Mouse (Mus musculus): ENCODE data around the gene Abr. TPM values are rescaled to one million over a fixed set of nuclear protein-coding genes. Genes with fewer than 3 reads are reported as not detected.

The Abr gene
- polyA plus RNA-seq, 1 experiment from 2014 or later, result 93.5 TPM

GRCm38 (mm10) chr11:76618134-76618533, 4.0 kb downstream of the Abr start:
- H3K4me2 ChIP-seq (replicated peaks), result no peak overlapping the region
- WGBS, result 89% methylated on average over 6 of the region's 6 CpGs
- H3K27me3 ChIP-seq, result peaks cover 37% of the 10 kb centered on the region
- H3K36me3 ChIP-seq, result no peaks in the 10 kb centered on the region
- H3K4me1 ChIP-seq (replicated peaks), result peaks cover 26% of the 10 kb centered on the region
- no peak for ATAC-seq
- no peak overlapping the region for H3K27ac ChIP-seq
- H3K9ac ChIP-seq (replicated peaks), result no peak overlapping the region
- no peaks in the 10 kb centered on the region for H3K9me3 ChIP-seq
- H3K4me3 ChIP-seq (replicated peaks), result no peak overlapping the region

- ATAC-seq, result no peak
- Histone ChIP-seq H3K4me2 (replicated peaks) (no peak overlapping the region), H3K27me3 (0 out of 2 replicates have a peak, but pooled peaks cover 7% of the 10 kb centered on the region), H3K9ac (replicated peaks) (no peak overlapping the region), H3K9me3 (no peaks in the 10 kb centered on the region), H3K4me3 (replicated peaks) (no peak overlapping the region), H3K4me1 (replicated peaks) (peaks cover 17% of the 10 kb centered on the region), H3K36me3 (no peaks in the 10 kb centered on the region), H3K27ac (no peak overlapping the region)
- 49% methylated on average over 2 of the region's 2 CpGs for WGBS
Observed at GRCm38 (mm10) chr11:76614246-76614645, 7.9 kb downstream of the Abr start.

- peak overlapping the region; percentile 63 for H3K9ac ChIP-seq (replicated peaks)
- H3K36me3 ChIP-seq, result no peaks in the 10 kb centered on the region
- H3K4me2 ChIP-seq (replicated peaks), result peak overlapping the region; percentile 65
- H3K4me3 ChIP-seq (replicated peaks), result peak overlapping the region; percentile 44
- peaks cover 17% of the 10 kb centered on the region for H3K4me1 ChIP-seq (replicated peaks)
- 1% methylated on average over 19 of the region's 19 CpGs for WGBS
- H3K9me3 ChIP-seq, result no peaks in the 10 kb centered on the region
- 0 out of 2 replicates have a peak, but pooled peaks cover 6% of the 10 kb centered on the region for H3K27me3 ChIP-seq
- H3K27ac ChIP-seq, result peak overlapping the region; percentile 79
- peak; percentile 67 for ATAC-seq
Observed at GRCm38 (mm10) chr11:76612638-76613104, 9.4 kb downstream of the Abr start.

- no peaks in the 10 kb centered on the region for H3K36me3 ChIP-seq
- no peak overlapping the region for H3K27ac ChIP-seq
- 0 out of 2 replicates have a peak, but pooled peaks cover 3% of the 10 kb centered on the region for H3K27me3 ChIP-seq
- ATAC-seq, result no peak
- H3K9ac ChIP-seq (replicated peaks), result no peak overlapping the region
- H3K4me1 ChIP-seq (replicated peaks), result peaks cover 27% of the 10 kb centered on the region
- no peak overlapping the region for H3K4me3 ChIP-seq (replicated peaks)
- no peak overlapping the region for H3K4me2 ChIP-seq (replicated peaks)
- H3K9me3 ChIP-seq, result no peaks in the 10 kb centered on the region
Observed at GRCm38 (mm10) chr11:76610948-76611347, 11.2 kb downstream of the Abr start.

GRCm38 (mm10) chr11:76606521-76606920, 15.6 kb downstream of the Abr start:
- H3K9ac ChIP-seq (replicated peaks), result no peak overlapping the region
- H3K4me2 ChIP-seq (replicated peaks), result no peak overlapping the region
- no peaks in the 10 kb centered on the region for H3K36me3 ChIP-seq
- H3K9me3 ChIP-seq, result no peaks in the 10 kb centered on the region
- ATAC-seq, result peak; percentile 69; the same call in 1 of the 2 replicates
- H3K27me3 ChIP-seq, result no peaks in the 10 kb centered on the region
- peak overlapping the region; percentile 54 for H3K27ac ChIP-seq
- H3K4me1 ChIP-seq (replicated peaks), result peaks cover 9% of the 10 kb centered on the region
- H3K4me3 ChIP-seq (replicated peaks), result no peak overlapping the region
- WGBS, result 12% methylated on average over 9 of the region's 9 CpGs

- no peaks in the 10 kb centered on the region for H3K27me3 ChIP-seq
- H3K4me1 ChIP-seq (replicated peaks), result no peaks in the 10 kb centered on the region
- no peak overlapping the region for H3K27ac ChIP-seq
- 28% methylated on average over 2 of the region's 2 CpGs for WGBS
- ATAC-seq, result no peak
- no peak overlapping the region for H3K4me2 ChIP-seq (replicated peaks)
- no peaks in the 10 kb centered on the region for H3K36me3 ChIP-seq
- H3K4me3 ChIP-seq (replicated peaks), result no peak overlapping the region
- no peak overlapping the region for H3K9ac ChIP-seq (replicated peaks)
- no peaks in the 10 kb centered on the region for H3K9me3 ChIP-seq
Observed at GRCm38 (mm10) chr11:76599219-76599618, 22.9 kb downstream of the Abr start.

- WGBS, result 80% methylated on average over 5 of the region's 5 CpGs
- Histone ChIP-seq H3K27me3 (no peaks in the 10 kb centered on the region), H3K9ac (replicated peaks) (no peak overlapping the region), H3K4me1 (replicated peaks) (peaks cover 4% of the 10 kb centered on the region), H3K4me2 (replicated peaks) (no peak overlapping the region), H3K4me3 (replicated peaks) (no peak overlapping the region), H3K27ac (no peak overlapping the region), H3K9me3 (no peaks in the 10 kb centered on the region), H3K36me3 (no peaks in the 10 kb centered on the region)
- ATAC-seq, result no peak
Observed at GRCm38 (mm10) chr11:76598757-76599156, 23.4 kb downstream of the Abr start.

- no peak for ATAC-seq
- 61% methylated on average over 4 of the region's 4 CpGs for whole genome bisulfite sequencing
- H3K9ac ChIP-seq (replicated peaks), result no peak overlapping the region
- H3K4me3 ChIP-seq (replicated peaks), result no peak overlapping the region
- peaks cover 8% of the 10 kb centered on the region for H3K4me1 ChIP-seq (replicated peaks)
- H3K9me3 ChIP-seq, result no peaks in the 10 kb centered on the region
- no peak overlapping the region for H3K27ac ChIP-seq
- no peaks in the 10 kb centered on the region for H3K27me3 ChIP-seq
- no peaks in the 10 kb centered on the region for H3K36me3 ChIP-seq
- H3K4me2 ChIP-seq (replicated peaks), result no peak overlapping the region
Observed at GRCm38 (mm10) chr11:76593620-76594326, 28.3 kb downstream of the Abr start.

- Histone ChIP-seq H3K9ac (replicated peaks) (no peak overlapping the region), H3K36me3 (no peaks in the 10 kb centered on the region), H3K27ac (no peak overlapping the region), H3K9me3 (no peaks in the 10 kb centered on the region), H3K4me3 (replicated peaks) (no peak overlapping the region), H3K4me1 (replicated peaks) (peaks cover 8% of the 10 kb centered on the region), H3K27me3 (no peaks in the 10 kb centered on the region), H3K4me2 (replicated peaks) (no peak overlapping the region)
- no peak for ATAC-seq
- 93% methylated on average over 5 of the region's 5 CpGs for WGBS
Observed at GRCm38 (mm10) chr11:76589746-76590145, 32.4 kb downstream of the Abr start.

GRCm38 (mm10) chr11:76588632-76589485, 33.3 kb downstream of the Abr start:
- ATAC-seq, result no peak
- no peaks in the 10 kb centered on the region for H3K27me3 ChIP-seq
- no peak overlapping the region for H3K4me2 ChIP-seq (replicated peaks)
- no peaks in the 10 kb centered on the region for H3K36me3 ChIP-seq
- H3K9me3 ChIP-seq, result no peaks in the 10 kb centered on the region
- no peak overlapping the region for H3K9ac ChIP-seq (replicated peaks)
- 66% methylated on average over 10 of the region's 10 CpGs for WGBS
- H3K4me3 ChIP-seq (replicated peaks), result no peak overlapping the region
- H3K4me1 ChIP-seq (replicated peaks), result peaks cover 5% of the 10 kb centered on the region
- H3K27ac ChIP-seq, result no peak overlapping the region

GRCm38 (mm10) chr11:76588032-76588431, 34.1 kb downstream of the Abr start:
- Histone ChIP-seq H3K4me1 (replicated peaks) (no peaks in the 10 kb centered on the region), H3K36me3 (no peaks in the 10 kb centered on the region), H3K27me3 (no peaks in the 10 kb centered on the region), H3K9ac (replicated peaks) (no peak overlapping the region), H3K27ac (no peak overlapping the region), H3K9me3 (no peaks in the 10 kb centered on the region), H3K4me2 (replicated peaks) (no peak overlapping the region), H3K4me3 (replicated peaks) (no peak overlapping the region)
- ATAC-seq, result no peak
- 98% methylated on average over 2 of the region's 2 CpGs for WGBS

GRCm38 (mm10) chr11:76587333-76587732, 34.8 kb downstream of the Abr start:
- no peak overlapping the region for H3K27ac ChIP-seq
- H3K4me1 ChIP-seq (replicated peaks), result no peaks in the 10 kb centered on the region
- H3K27me3 ChIP-seq, result no peaks in the 10 kb centered on the region
- no peak overlapping the region for H3K9ac ChIP-seq (replicated peaks)
- no peak for ATAC-seq
- no peaks in the 10 kb centered on the region for H3K36me3 ChIP-seq
- no peak overlapping the region for H3K4me2 ChIP-seq (replicated peaks)
- no peak overlapping the region for H3K4me3 ChIP-seq (replicated peaks)
- 89% methylated on average over 1 of the region's 1 CpGs for WGBS
- H3K9me3 ChIP-seq, result no peaks in the 10 kb centered on the region
